Mouse (Mus musculus) embryonic fibroblast, embryonic 13.5 days (primary cell): Measurements from ENCODE around the gene Slc25a27. TPM values are rescaled to one million over a fixed set of nuclear protein-coding genes. Genes with fewer than 3 reads are reported as not detected.

Experiments used
- H3K27ac ChIP-seq: 2 replicates; pipeline ENCODE4 v1.5.1; 2012; ENCODE audit warnings: low read length, control low read depth, inconsistent platforms; ENCODE audit not compliant: insufficient read depth
- H3K4me1 ChIP-seq: 2 replicates; pipeline ENCODE4 v1.6.1; 2011; ENCODE audit warnings: low read length; ENCODE audit not compliant: control insufficient read depth, insufficient read depth
- H3K4me3 ChIP-seq: 2 replicates; pipeline ENCODE4 v1.5.1; 2011; ENCODE audit warnings: mild to moderate bottlenecking, control low read depth, low read length; ENCODE audit not compliant: insufficient read depth
- CTCF ChIP-seq: IDR thresholded peaks from 2 replicates; pipeline ENCODE4 v1.5.1; 2011; ENCODE audit warnings: mild to moderate bottlenecking, control low read depth, low read length, moderate library complexity, borderline replicate concordance; ENCODE audit not compliant: insufficient read depth
- POLR2A ChIP-seq: IDR thresholded peaks from 2 replicates; pipeline ENCODE4 v1.6.1; 2011; ENCODE audit warnings: low read depth, mild to moderate bottlenecking, control low read depth, low read length, moderate library complexity
- polyA plus RNA-seq: library from polyadenylated mRNA; stranded (reverse); fragments of >200 nt; gene quantifications from 2 replicates; pipeline ENCODE4 v1.2.4, GENCODE M21; 2011; ENCODE audit warnings: low read depth; ENCODE audit not compliant: missing spikeins, insufficient read length

Gene Slc25a27
- polyA plus RNA-seq: 2.0 and 2.7 TPM in 2 replicates

- no peak for TF ChIP-seq POLR2A
- no peak for TF ChIP-seq CTCF
- Histone ChIP-seq H3K4me1 (no peaks in the 10 kb centered on the region), H3K27ac (no peak within 1 kb of the TSS), H3K4me3 (peak within 1 kb of the TSS; percentile 80)
Observed at GRCm38 (mm10) chr17:43666576-43667289, at the start of gene Slc25a27. Gene Slc25a27 (minus strand): TSS chr17:43667214.

DNA sequence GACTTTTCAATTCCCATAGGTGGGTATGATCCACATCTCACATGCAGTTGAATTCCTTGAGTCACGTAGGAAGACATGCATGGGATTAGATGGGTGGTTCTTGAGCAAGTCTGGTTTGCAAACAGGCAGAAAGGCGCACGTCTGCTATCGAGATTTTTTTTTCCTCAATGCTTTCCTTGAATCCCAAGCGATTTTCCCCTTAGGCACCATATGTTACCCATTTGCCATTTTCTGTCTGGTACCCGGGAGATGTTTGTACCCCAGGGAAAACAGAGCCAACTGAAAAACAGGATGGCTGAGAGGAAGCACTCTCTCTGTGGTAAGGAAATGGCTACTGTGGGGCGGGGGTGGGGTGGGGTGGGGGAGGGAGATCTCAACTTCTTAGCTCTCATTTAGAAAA lies 49.6 kb upstream of the Slc25a27 start:
- no peak overlapping the region for H3K27ac ChIP-seq

GRCm38 (mm10) chr17:43714191-43714590 lies 47.2 kb upstream of the Slc25a27 start:
- H3K27ac ChIP-seq: no peak overlapping the region

More for the DNA sequence above, 49.6 kb upstream of the Slc25a27 start:
- Histone ChIP-seq H3K4me3 (no peak overlapping the region), H3K4me1 (peaks cover 10% of the 10 kb centered on the region)
- TF ChIP-seq CTCF (no peak), POLR2A (no peak)

GRCm38 (mm10) chr17:43711557-43712352 lies 44.7 kb upstream of the Slc25a27 start:
- Histone ChIP-seq H3K4me3 (no peak overlapping the region), H3K4me1 (peaks cover 2% of the 10 kb centered on the region; the same call in 1 of the 2 replicates)
- no peak for TF ChIP-seq CTCF
- TF ChIP-seq POLR2A: no peak

More at GRCm38 (mm10) chr17:43714191-43714590, 47.2 kb upstream of the Slc25a27 start:
- TF ChIP-seq CTCF (no peak), POLR2A (no peak)
- peaks cover 7% of the 10 kb centered on the region; the same call in 1 of the 2 replicates for H3K4me1 ChIP-seq
- H3K4me3 ChIP-seq: no peak overlapping the region

DNA sequence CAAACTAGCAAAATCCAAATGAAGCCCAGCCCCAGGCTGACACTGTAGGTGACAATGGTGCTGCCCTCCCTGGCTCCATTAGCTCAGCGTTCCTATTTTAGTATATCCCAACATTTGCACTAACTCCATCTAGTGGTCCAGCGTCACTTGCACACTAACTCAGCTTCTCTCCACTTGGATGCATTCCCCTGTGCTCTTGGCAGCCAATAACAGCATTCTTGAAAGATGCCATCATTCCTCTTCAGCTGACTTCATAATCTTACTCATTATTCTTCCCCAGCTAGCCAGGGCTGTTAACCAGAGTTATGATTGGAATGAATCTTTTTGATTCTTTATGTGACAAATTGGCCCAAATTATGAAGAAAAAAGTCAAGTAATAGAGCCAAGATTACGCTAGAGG lies 40.2 kb upstream of the Slc25a27 start:
- TF ChIP-seq CTCF (no peak), POLR2A (no peak)
- H3K4me1 ChIP-seq: peaks cover 2% of the 10 kb centered on the region; the same call in 1 of the 2 replicates
- no peak overlapping the region for H3K4me3 ChIP-seq
- peak overlapping the region; percentile 70; the same call in 1 of the 2 replicates for H3K27ac ChIP-seq

More at GRCm38 (mm10) chr17:43711557-43712352, 44.7 kb upstream of the Slc25a27 start:
- H3K27ac ChIP-seq: no peak overlapping the region

DNA sequence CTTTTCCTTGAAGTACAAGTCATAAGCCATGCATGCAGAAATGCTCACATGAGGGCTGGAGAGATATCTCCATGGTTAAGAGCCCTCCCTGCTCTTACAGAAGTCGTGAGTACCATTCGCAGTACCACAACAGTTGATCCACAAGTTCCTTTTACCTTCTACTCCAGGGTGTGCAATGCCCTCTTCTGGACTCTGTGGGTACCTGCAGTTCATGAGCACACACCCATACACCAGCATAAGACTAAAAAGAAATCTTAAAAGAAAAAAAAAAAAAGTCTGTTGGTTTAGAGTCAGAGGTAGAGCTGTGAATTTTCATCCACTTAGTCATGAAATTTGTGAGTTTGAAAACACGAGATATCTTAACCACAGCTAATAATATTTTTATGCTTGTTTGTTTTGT lies 39.7 kb upstream of the Slc25a27 start:
- TF ChIP-seq CTCF: no peak
- no peak for TF ChIP-seq POLR2A
- peak overlapping the region; percentile 70; the same call in 1 of the 2 replicates for H3K27ac ChIP-seq
- H3K4me3 ChIP-seq: no peak overlapping the region
- H3K4me1 ChIP-seq: peaks cover under 1% of the 10 kb centered on the region; the same call in 1 of the 2 replicates

DNA sequence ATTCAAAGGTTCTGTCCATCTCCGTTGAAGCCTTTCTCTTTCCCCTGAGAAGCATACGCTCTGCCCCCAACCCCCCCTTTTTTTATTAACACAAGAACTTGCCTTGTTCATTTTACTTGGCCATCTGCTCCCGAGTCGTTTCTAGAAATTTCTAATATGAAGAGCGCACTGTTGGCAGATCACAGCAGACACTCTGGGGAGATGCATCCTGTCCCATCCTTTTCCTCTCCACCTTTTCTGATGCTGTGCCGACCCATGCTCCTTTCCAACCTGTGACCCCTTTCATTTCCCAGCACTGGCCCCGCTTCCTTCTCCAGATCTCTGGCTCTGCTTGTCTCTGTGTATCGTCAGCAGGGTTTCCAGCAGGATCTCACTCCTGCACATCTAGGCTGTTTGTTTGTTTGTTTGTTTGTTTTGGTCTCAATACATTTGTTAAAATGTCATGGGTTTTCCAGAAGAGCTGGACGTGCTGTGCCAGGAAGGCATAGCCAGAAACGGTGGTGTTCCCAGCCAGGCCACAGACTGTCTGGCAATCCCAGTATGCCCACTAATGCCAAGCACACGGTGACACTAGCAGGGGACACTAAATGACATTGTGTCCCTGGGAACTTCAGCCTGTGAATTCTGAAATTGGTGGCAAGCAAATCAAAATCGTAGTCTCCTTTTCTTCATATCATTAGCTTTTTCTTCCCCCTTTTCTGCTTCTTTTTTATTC lies 37.4 kb upstream of the Slc25a27 start:
- H3K4me1 ChIP-seq: no peaks in the 10 kb centered on the region; the same call in 1 of the 2 replicates
- TF ChIP-seq POLR2A (no peak), CTCF (no peak)
- no peak overlapping the region for H3K27ac ChIP-seq
- H3K4me3 ChIP-seq: no peak overlapping the region

GRCm38 (mm10) chr17:43701060-43701459 lies 34.0 kb upstream of the Slc25a27 start:
- TF ChIP-seq CTCF (peak; percentile 41; the same call in 1 of the 2 replicates), POLR2A (no peak)
- Histone ChIP-seq H3K4me3 (no peak overlapping the region), H3K27ac (no peak overlapping the region), H3K4me1 (no peaks in the 10 kb centered on the region)

GRCm38 (mm10) chr17:43698997-43699649 lies 32.1 kb upstream of the Slc25a27 start:
- Histone ChIP-seq H3K4me1 (no peaks in the 10 kb centered on the region), H3K27ac (no peak overlapping the region), H3K4me3 (no peak overlapping the region)
- TF ChIP-seq POLR2A (no peak), CTCF (peak; percentile 59; the same call in 1 of the 2 replicates)

GRCm38 (mm10) chr17:43689591-43689990 lies 22.6 kb upstream of the Slc25a27 start:
- no peak overlapping the region for H3K27ac ChIP-seq
- TF ChIP-seq CTCF (no peak), POLR2A (no peak)
- no peaks in the 10 kb centered on the region for H3K4me1 ChIP-seq

More at GRCm38 (mm10) chr17:43689591-43689990, 22.6 kb upstream of the Slc25a27 start:
- H3K4me3 ChIP-seq: no peak overlapping the region
